Mouse (Mus musculus) bone marrow macrophage, adult 2 months (primary cell): ENCODE measurements around the gene Lepr.

Experiments
- CTCF ChIP-seq: IDR thresholded peaks from 2 replicates; pipeline ENCODE4 v1.5.1; 2012; ENCODE audit warnings: low read depth, mild to moderate bottlenecking, low read length, moderate library complexity
- POLR2A ChIP-seq: IDR thresholded peaks from 2 replicates; pipeline ENCODE4 v1.6.1; 2012; ENCODE audit warnings: mild to moderate bottlenecking, low read depth, low read length, borderline replicate concordance

DNA sequence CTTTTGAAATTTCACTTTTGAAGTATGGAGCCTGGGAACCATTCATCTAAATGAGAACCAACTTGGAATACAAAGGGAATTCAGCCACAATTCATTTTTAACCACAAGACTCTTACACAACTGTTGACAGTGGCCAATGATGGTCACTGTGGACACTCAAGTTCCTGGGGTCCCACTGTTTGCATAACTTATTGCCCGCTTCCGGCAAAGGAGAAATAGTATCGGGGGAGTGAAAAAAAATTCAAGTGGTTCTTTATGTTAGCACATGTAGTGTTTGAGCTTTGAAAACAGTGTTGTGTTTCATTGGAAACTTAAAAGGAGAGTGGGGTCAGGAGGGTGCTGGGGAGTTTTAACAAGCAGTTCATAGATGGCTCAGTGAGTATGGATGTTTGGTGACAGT, 9.3 kb upstream of the Lepr start:
- TF ChIP-seq CTCF (no peak), POLR2A (no peak)
